In genomic region chr1:24195070-24195840, GRCm38 (mm10) we compare ENCODE assay signal across 11 mouse cellular contexts. TPM values are rescaled to one million over a fixed set of nuclear protein-coding genes. Genes with fewer than 3 reads are reported as not detected.
DNase-seq lines count a peak whose midpoint lies in the region; ATAC-seq lines count a peak whose summit lies in the region.
"Had no signal": no experiment of that assay in that cellular context is flagged by ENCODE, and none has a peak within 500 bp of the region (broad histone marks: within the 10 kb centered on the region; RNA-seq: fewer than 3 reads in every experiment).

No protein-coding gene starts in this region.

- peak; percentile 19; the same call in 1 of the 2 replicates for ATAC-seq in embryonic facial prominence, embryonic 14.5 days (ENCODE audit: low read depth)
- ATAC-seq: inflammation-experienced regulatory T-cells, adult 6 months had no signal

- peak overlapping the region; percentile 22 for H3K4me3 ChIP-seq in embryonic facial prominence, embryonic 14.5 days (ENCODE audit: low read depth, low read length)
- H3K4me3 ChIP-seq: gastrocnemius, adult 2 months had no signal

- DNase-seq in cerebellum, adult 18-20 months = peak; percentile 15 to 28
- no peak for DNase-seq in cerebellum, adult 11 months
- DNase-seq in left cerebral cortex, postnatal 4 days = peak; percentile 6
- no peak for DNase-seq in left cerebral cortex, adult 18-20 months (ENCODE audit: low spot score in 2 of 2)
- peak; percentile 27 for DNase-seq in embryonic facial prominence, embryonic 14.5 days (ENCODE audit: low spot score)
- DNase-seq in mesoderm, embryonic 11.5 days (ENCODE audit: low read depth, low spot score) = peak; percentile 38
- no peak for DNase-seq in urinary bladder, adult 18-20 months (ENCODE audit: low spot score in 2 of 2)
- DNase-seq in thymus, postnatal 25 days = no peak
- DNase-seq: gastrocnemius, adult 2 months had no signal

- H3K27me3 ChIP-seq in embryonic facial prominence, embryonic 14.5 days (replicated peaks; ENCODE audit: control insufficient read depth, insufficient read depth, low read length) = no peaks in the 10 kb centered on the region

- 12% methylated on average over 12 of the region's 12 CpGs for WGBS in embryonic facial prominence, embryonic 14.5 days

- H3K4me1 ChIP-seq in embryonic facial prominence, embryonic 14.5 days (ENCODE audit: control insufficient read depth, insufficient read depth, low read length) = peaks cover 22% of the 10 kb centered on the region; the same call in 1 of the 2 replicates

- H3K36me3 ChIP-seq in embryonic facial prominence, embryonic 14.5 days (ENCODE audit: control insufficient read depth, insufficient read depth, low read length) = no peaks in the 10 kb centered on the region

- no peaks in the 10 kb centered on the region for H3K9me3 ChIP-seq in embryonic facial prominence, embryonic 14.5 days (ENCODE audit: control insufficient read depth, low read length)

- H3K4me2 ChIP-seq in embryonic facial prominence, embryonic 14.5 days (ENCODE audit: low read depth, low read length) = peak overlapping the region; percentile 48

- peak overlapping the region; percentile 75 for H3K27ac ChIP-seq in embryonic facial prominence, embryonic 14.5 days (replicated peaks; ENCODE audit: low read depth, low read length)

- peak overlapping the region; percentile 44 for H3K9ac ChIP-seq in embryonic facial prominence, embryonic 14.5 days (ENCODE audit: low read depth, low read length)

- intact Hi-C loops in left cerebral cortex, postnatal 4 days (cut with DNase I) = no loop called here

RNA-seq across cellular contexts. Expression of gene Col9a1, which starts 17.8 kb away (rescaled TPM):
- 1 to 10 TPM; 2.0 to 3.0 TPM for total RNA-seq in left cerebral cortex, postnatal 4 days (2021)
- total RNA-seq in left cerebral cortex, adult 18-20 months (2021) = under 1 TPM; 0.56 to 0.60 TPM
- polyA plus RNA-seq in embryonic facial prominence, embryonic 14.5 days (2014; fragmentation: Nextera tagmentation; extraction: Ambion mirVana) = 81.9 and 118 TPM in 2 replicates
- total RNA-seq: megakaryocyte-erythroid progenitor cell, adult 5-6 weeks had no signal
- polyA plus RNA-seq: inflammation-experienced regulatory T-cells, adult 6 months had no signal

Comparison
In these comparisons a context has a peak if more than half of its experiments do, and no peak if none do; other contexts are left out.
1. DNase-seq: peak in cerebellum, adult 18-20 months (2 of 2), left cerebral cortex, postnatal 4 days (single experiment), embryonic facial prominence, embryonic 14.5 days (single experiment) and mesoderm, embryonic 11.5 days (single experiment); none in cerebellum, adult 11 months (single experiment), left cerebral cortex, adult 18-20 months (0 of 2), urinary bladder, adult 18-20 months (0 of 2) and thymus, postnatal 25 days (single experiment).